Mouse (Mus musculus) Patski (cell line): Measurements from ENCODE around the gene Sco1. TPM values are rescaled to one million over a fixed set of nuclear protein-coding genes. Genes with fewer than 3 reads are reported as not detected.
A peak's percentile ranks its signal among the peaks of the same experiment; 100 is the strongest.
"Not testable (repeated sequence)": the region's sequence is repeated elsewhere in the genome, so short reads cannot be mapped to it uniquely, and the experiment has no call there.

Experiments used
- ATAC-seq: fragments of 100-300 bp; one replicate; pipeline ENCODE4 v1.8.0; 2021
- CTCF ChIA-PET: fragments of 350-600 bp; sonication (Branson Sonifier 250); formaldehyde crosslinking; loops from one replicate; lab custom pipeline; 2022; ENCODE audit warnings: inconsistent platforms; lab: Charles Lee
- POLR2A ChIA-PET: fragments of 350-600 bp; sonication (Branson Sonifier 250); formaldehyde crosslinking; loops from one replicate; lab custom pipeline; 2022; ENCODE audit warnings: antibody characterized with exemption, inconsistent platforms; lab: Charles Lee
- DNase-seq: peaks from one replicate; pipeline ENCODE4 v3.0.0-alpha.2; 2011; ENCODE audit warnings: low read depth, low spot score
- H3K27me3 ChIP-seq: fragments of 371-371 bp; one replicate; pipeline ENCODE4 v1.5.1; 2021
- CTCF ChIP-seq: fragments of 100-300 bp; IDR thresholded peaks from one replicate; pipeline ENCODE4 v1.5.1; 2021
- in situ Hi-C: fragments of 300-500 bp; cut with MboI; formaldehyde crosslinking; loops from 3 replicates; pipeline ENCODE4 v1.11.1; 2018; ENCODE audit warnings: low pct_unique_long_range_greater_than_20kb, mixed read lengths
- polyA plus RNA-seq: library from polyadenylated mRNA; unstranded; gene quantifications from one replicate; pipeline ENCODE4 v1.2.3, GENCODE M21; 2021

Sco1 gene
- polyA plus RNA-seq, 1 experiment from 2014 or later = 16.2 TPM

- peaks cover 8% of the 10 kb centered on the region for H3K27me3 ChIP-seq
- no peak for TF ChIP-seq CTCF
- in situ Hi-C loops = loop anchor here (5.0 kb wide), 2 partner anchors 55 to 175 kb away; partner anchors contain the start of gene Tmem220
- ChIA-PET POLR2A (no interaction called here), CTCF (no interaction called here)
- ATAC-seq = no peak
- DNase-seq = no peak
These were observed 29.7 kb downstream of the Sco1 start for GRCm38 (mm10) chr11:67082188-67082587.

GRCm38 (mm10) chr11:67082793-67083192, 30.3 kb downstream of the Sco1 start:
- no peak for DNase-seq
- in situ Hi-C loops = loop anchor here (5.0 kb wide), 2 partner anchors 55 to 175 kb away; partner anchors contain the start of gene Tmem220
- peaks cover 12% of the 10 kb centered on the region for H3K27me3 ChIP-seq
- ATAC-seq = no peak
- POLR2A ChIA-PET = no interaction called here
- no peak for TF ChIP-seq CTCF
- CTCF ChIA-PET = no interaction called here

- no peak for DNase-seq
- H3K27me3 ChIP-seq = peaks cover 14% of the 10 kb centered on the region
- no peak for TF ChIP-seq CTCF
- ChIA-PET CTCF (no interaction called here), POLR2A (no interaction called here)
- in situ Hi-C loops = loop anchor here (5.0 kb wide), 2 partner anchors 56 to 176 kb away; partner anchors contain the start of gene Tmem220
- ATAC-seq = no peak
These were observed 30.8 kb downstream of the Sco1 start for GRCm38 (mm10) chr11:67083239-67083638.

- peaks cover 15% of the 10 kb centered on the region for H3K27me3 ChIP-seq
- ChIA-PET POLR2A (no interaction called here), CTCF (interaction anchor here (1.2 to 3.5 kb wide), 2 partner anchors 58 to 60 kb away, joined by 3 to 20 read pairs; no protein-coding TSS in a partner anchor)
- in situ Hi-C loops = loop anchor here (5.0 kb wide), 2 partner anchors 57 to 177 kb away; partner anchors contain the start of gene Tmem220
- TF ChIP-seq CTCF = no peak
- ATAC-seq (no peak), DNase-seq (no peak)
These were observed 31.4 kb downstream of the Sco1 start for GRCm38 (mm10) chr11:67083712-67084340.

GRCm38 (mm10) chr11:67085489-67085888, 33.0 kb downstream of the Sco1 start:
- H3K27me3 ChIP-seq = peaks cover 15% of the 10 kb centered on the region
- CTCF ChIA-PET = interaction anchor here (0.9 to 3.5 kb wide), 13 partner anchors 10 to 185 kb away, joined by 3 to 20 read pairs (median 6); no protein-coding TSS in a partner anchor
- TF ChIP-seq CTCF = peak; percentile 81

GRCm38 (mm10) chr11:67086467-67087164, 34.1 kb downstream of the Sco1 start:
- CTCF ChIA-PET = interaction anchor here (0.9 to 3.5 kb wide), 9 partner anchors 11 to 186 kb away, joined by 3 to 20 read pairs (median 8); no protein-coding TSS in a partner anchor
- TF ChIP-seq CTCF = no peak
- H3K27me3 ChIP-seq = peaks cover 15% of the 10 kb centered on the region
- no peak for ATAC-seq
- in situ Hi-C loops = no loop called here
- DNase-seq = no peak
- POLR2A ChIA-PET = no interaction called here

More at GRCm38 (mm10) chr11:67085489-67085888, 33.0 kb downstream of the Sco1 start:
- in situ Hi-C loops = no loop called here
- POLR2A ChIA-PET = no interaction called here
- peak; percentile 12 for DNase-seq
- ATAC-seq = no peak

GRCm38 (mm10) chr11:67087225-67087624, 34.8 kb downstream of the Sco1 start:
- no peak for DNase-seq
- peaks cover 15% of the 10 kb centered on the region for H3K27me3 ChIP-seq
- TF ChIP-seq CTCF = no peak
- POLR2A ChIA-PET = no interaction called here
- CTCF ChIA-PET = interaction anchor here (0.9 to 3.5 kb wide), 3 partner anchors 23 to 67 kb away, joined by 3 to 20 read pairs (median 3); no protein-coding TSS in a partner anchor
- in situ Hi-C loops = no loop called here
- no peak for ATAC-seq

- in situ Hi-C loops, CTCF ChIA-PET, POLR2A ChIA-PET, DNase-seq, ATAC-seq: not testable (repeated sequence)
- H3K27me3 ChIP-seq = peaks cover 13% of the 10 kb centered on the region
These were observed 39.9 kb downstream of the Sco1 start for GRCm38 (mm10) chr11:67092354-67092753.

- POLR2A ChIA-PET = no interaction called here
- ATAC-seq (no peak), DNase-seq (no peak)
- no peak for TF ChIP-seq CTCF
- H3K27me3 ChIP-seq = peaks cover 9% of the 10 kb centered on the region
- in situ Hi-C loops = no loop called here
- CTCF ChIA-PET = interaction anchor here (1.2 kb wide), 1 partner anchor 16 kb away, joined by 3 read pairs; no protein-coding TSS in a partner anchor
These were observed 40.7 kb downstream of the Sco1 start for GRCm38 (mm10) chr11:67093201-67093600.

GRCm38 (mm10) chr11:67093652-67094051, 41.2 kb downstream of the Sco1 start:
- ATAC-seq = no peak
- ChIA-PET CTCF (interaction anchor here (1.2 to 1.3 kb wide), 2 partner anchors 16 to 19 kb away, joined by 3 to 4 read pairs; no protein-coding TSS in a partner anchor), POLR2A (no interaction called here)
- DNase-seq = no peak
- in situ Hi-C loops = no loop called here
- H3K27me3 ChIP-seq = peaks cover 7% of the 10 kb centered on the region
- TF ChIP-seq CTCF = no peak
